Mouse (Mus musculus): ENCODE results near the gene Gsap.
"Not testable (repeated sequence)": the region's sequence is repeated elsewhere in the genome, so short reads cannot be mapped to it uniquely, and the experiment has no call there.

Gsap gene

DNA sequence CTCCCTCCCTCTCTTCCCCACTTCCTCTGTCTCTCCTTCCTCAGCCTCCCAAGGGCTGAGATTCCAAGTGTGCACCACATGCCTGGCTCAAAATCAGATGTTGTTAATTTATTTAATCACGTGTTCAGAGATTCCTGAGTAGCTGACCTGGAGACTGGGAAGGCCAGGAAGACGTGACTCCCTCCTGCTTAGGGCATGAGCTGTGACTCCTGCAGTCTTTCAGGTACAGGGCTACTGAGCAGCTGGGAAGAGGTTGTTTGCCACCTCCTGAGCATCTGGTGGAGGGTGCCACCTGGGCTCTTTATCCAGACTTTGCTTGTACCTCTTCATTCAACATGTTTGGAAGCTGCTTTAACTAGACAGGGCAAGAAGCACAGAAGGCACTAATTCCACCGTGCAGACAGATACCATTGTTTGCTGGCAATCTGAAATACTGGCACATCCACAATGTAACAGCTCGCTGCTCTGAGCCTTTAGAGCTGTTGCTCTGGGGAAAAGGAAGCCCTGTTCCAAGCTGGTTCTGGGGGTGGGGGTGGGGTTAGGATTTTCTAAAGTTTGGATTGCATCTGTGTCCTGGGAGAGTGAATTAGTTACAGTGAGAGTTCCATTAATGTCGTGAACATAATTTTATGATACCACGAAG is 75.3 kb downstream of the Gsap start:
- DNase-seq (ENCODE audit: inconsistent ontology term) = peak; percentile 30

DNA sequence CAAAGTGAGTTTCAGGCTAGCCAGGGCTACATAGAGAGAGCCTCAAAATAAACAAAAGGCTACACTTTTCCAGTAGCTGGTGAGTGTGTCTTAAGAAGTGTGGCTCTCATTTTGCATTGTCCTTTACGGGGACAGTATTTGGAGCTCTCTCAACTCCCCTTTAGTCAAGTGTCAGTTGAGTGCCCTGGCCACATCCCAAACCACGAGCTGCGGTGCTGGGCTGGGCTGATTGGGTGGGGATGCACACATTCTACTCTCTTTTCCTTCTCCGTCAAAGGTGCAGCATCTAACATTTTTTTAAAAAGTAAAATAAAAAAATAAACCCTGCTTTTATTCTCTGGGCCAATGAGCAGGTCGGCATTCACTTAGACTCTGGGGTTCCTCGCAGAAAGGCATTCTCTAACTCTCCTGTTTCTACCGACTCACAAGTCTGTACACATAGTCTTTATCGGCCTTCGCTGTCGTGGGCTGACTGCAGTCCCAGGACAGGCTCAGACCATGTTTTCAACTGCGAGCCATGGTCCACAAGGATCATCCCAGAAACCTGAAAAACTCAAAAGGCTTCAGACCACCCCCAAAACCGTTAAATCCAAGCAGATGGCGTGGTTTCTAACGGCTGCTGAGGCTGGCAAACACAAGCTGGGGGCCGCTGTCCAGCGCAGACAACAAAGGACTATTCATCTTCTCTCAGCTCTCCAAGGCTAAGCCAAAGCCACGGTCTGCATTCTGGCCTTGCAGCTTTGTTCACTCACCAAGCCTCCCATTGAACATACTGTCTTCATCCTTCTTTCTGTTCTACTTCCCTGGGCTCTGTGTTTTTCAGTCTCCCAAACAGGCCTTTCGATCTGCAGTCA is 77.4 kb downstream of the Gsap start:
- DNase-seq (ENCODE audit: inconsistent ontology term) = peak; percentile 84

DNA sequence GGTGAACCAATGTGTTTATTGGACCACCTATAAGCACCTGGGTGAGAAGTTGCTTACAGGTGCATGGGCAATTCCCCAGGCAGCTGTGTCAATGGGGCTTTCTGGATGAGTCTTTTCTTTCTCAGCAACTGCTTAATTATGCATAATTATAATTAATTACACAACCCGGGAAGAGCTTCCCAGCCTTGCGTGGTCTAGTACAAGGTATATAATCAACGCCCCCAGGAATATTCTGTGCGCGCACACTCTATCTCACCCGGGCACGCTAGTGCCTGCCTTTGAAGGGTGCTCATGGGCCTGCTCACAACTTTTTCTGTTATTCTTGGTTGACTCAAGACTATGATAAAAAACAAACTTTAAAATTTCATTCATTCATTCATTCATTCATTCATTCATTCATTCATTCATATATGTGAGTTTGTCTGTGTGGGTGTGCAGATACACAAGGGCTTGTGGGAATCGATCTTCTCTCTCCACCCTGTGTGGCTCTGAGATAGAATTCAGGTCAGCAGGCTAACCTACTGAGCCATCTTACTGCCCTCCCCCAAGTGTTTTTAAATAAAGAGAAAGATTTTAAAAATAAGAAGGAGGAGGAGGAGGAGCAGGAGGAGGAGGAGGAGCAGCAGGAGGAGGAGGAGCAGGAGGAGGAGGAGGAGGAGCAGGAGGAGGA is 78.4 kb downstream of the Gsap start:
- DNase-seq (ENCODE audit: inconsistent ontology term) = no peak

DNA sequence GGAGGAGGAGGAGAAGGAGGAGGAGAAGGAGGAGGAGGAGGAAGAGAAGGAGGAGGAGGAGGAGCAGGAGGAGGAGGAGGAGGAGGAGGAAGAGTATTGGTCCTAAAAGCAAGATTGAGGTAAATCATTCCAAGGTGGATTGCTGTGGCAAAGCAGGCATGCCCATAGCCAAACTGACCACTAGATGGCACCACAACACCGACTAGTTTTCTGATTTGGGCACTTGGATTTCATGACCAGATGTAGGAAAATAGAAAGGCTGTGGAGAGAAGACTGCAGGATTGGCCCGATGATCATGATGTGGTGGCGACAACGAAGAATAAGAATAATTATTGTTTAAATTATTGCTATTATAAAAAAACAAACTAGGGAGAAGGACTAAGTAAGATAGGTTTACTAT is 79.0 kb downstream of the Gsap start:
- DNase-seq (ENCODE audit: inconsistent ontology term) = peak; percentile 70

DNA sequence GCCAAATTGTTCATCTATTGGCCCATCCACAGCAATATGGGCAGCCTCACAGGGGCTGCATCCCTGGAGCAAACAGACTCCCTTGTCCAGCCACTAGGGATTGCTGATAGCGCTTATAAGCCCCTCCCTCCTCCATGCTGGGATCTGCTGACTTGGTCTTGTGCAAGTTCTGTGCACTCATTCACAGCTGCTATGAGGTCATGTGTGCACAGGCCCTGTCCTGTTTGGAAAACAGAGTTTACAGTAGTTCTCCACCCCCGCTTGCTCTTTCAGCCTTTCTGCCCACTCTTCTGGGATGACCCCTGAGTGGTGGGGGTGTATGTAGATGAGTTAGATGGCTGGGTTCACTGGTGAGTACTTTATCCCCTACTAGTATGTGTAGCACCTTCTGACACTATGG is 81.0 kb downstream of the Gsap start:
- DNase-seq (ENCODE audit: inconsistent ontology term) = no peak

DNA sequence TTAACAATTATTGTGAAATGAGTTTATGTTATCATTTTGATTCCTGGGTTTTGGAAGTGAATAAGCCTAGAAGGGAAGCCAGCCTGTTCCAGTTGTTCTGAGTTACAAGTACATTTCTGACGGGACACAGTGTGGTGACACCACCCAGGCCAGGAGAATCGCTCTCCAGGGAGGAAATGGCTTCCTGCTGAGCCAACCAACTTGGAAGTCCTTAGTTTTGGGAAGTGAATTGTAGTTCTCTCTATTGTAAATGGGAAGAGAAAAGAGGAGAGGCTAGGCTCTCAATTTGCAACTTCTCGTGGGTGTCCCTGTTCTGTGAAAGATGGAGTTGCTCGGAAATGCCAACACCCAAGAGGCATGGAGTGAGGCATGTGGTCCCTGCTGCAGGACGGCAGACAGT is 83.4 kb downstream of the Gsap start:
- no peak for DNase-seq (ENCODE audit: inconsistent ontology term)

DNA sequence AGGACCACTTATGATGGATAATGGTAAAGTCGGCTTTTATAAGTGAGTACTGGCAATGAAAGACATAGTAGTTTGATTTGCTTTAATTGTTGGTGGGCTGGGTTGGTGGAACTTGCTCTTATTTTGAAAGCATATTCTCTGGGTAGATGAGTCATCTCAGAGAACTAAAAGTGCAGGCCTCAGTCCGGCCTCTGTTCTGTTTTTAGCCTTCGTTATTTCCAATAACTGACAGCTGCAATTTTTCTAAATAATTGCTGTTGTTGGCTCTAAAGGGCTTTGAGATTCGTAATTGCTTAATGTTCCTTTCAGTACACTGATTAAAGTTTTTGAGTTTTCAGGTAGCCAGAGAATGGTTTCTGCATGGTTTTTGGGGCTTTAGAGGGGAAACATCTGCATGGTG is 84.7 kb downstream of the Gsap start:
- peak; percentile 16 for DNase-seq (ENCODE audit: inconsistent ontology term)

DNA sequence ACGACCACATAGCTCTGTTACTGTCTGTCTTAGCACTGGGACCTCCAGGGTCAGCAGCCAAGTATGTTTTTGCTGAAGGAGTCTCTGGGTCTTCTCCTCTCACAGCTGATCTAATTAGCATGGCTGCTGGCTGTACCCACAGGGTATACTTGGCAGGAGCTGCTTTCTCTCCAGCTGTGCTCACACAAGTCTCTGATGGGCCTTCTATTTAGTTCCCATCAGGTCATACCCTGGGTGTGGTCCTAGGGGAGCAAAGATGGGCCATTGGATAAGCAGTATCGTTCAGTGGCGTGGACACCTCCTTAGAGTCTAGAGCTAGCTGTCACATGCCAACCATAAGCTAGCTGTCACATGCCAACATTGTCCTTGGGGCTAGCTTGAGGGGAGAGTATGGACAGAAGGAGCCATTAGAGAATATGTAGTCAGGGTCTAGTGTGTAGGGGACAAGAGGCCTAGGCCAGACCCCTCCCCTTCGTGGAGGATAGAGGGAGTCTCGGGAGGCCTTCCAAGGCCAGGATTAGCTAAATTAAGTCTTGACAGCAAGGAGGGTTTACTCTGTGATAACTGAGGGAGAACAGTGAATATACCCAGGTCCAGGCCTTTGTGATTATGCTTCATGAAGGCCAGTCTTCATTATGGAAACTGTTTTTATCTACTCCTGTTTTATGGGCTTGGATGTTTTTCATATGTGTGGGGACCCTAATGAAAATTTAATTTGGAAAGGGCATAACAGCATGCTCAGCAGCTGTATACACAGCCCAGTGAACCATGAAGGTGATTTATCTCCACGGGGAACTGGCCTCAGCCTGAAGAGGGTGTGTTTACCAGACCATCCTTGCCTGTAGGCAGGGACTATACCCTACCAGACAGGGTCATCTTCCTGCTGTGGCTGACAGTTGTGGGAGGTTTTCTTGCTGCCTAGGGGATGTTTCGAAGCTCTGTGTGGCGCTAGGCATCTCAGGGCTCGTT is 85.6 kb downstream of the Gsap start:
- DNase-seq (ENCODE audit: inconsistent ontology term) = peak; percentile 8

DNA sequence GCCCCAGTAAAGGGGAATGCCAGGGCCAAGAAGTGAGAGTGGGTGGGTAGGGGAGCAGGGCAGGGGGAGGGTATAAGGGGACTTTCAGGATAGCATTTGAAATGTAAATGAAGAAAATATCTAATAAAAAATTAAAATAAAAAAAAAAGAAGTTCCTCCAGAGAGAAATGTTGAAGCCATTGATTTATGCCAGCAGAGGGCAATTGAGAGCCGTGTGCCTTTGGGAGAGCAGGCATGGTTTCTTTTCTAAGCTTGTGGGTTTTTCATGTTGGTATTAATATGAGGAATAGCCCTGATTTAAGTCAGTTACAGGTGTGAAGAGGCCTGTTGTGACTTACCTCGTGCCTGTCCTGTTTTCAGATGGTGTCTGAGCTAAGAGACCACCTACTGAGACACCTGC is 91.6 kb downstream of the Gsap start:
- DNase-seq (ENCODE audit: inconsistent ontology term) = not testable (repeated sequence)

DNA sequence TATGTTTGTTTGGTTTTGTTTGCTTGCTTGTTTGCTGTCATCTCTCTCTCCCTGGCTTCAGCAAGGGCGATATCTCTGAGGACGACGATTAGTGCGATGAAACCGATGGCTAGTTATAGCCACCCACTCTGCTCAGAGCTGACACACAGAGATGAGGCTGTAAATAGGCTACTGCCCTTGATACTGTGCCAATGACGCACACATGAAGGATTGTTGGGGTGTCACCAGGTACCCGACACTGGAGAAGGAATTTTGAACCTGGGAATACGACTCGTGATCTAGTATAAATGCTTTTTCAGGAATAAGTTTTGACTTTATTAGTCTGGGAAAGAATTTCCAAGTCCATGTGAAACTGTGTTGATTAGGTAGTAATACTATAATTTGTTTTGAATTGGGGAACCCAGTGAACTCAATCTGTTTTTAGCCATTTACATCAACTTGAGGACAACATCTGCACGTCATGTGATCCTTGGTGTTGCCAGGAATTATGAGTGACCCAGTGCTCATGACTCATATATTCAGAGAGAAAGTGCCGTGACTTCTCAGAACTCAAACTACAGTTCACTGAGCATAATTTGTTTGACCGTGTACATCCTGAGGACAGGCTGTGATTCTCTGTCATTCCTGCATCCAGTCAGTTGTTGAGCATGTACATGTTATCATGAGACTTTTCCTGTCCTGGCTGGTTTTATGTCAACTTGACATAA is 97.5 kb downstream of the Gsap start:
- DNase-seq (ENCODE audit: inconsistent ontology term) = peak; percentile 50

DNA sequence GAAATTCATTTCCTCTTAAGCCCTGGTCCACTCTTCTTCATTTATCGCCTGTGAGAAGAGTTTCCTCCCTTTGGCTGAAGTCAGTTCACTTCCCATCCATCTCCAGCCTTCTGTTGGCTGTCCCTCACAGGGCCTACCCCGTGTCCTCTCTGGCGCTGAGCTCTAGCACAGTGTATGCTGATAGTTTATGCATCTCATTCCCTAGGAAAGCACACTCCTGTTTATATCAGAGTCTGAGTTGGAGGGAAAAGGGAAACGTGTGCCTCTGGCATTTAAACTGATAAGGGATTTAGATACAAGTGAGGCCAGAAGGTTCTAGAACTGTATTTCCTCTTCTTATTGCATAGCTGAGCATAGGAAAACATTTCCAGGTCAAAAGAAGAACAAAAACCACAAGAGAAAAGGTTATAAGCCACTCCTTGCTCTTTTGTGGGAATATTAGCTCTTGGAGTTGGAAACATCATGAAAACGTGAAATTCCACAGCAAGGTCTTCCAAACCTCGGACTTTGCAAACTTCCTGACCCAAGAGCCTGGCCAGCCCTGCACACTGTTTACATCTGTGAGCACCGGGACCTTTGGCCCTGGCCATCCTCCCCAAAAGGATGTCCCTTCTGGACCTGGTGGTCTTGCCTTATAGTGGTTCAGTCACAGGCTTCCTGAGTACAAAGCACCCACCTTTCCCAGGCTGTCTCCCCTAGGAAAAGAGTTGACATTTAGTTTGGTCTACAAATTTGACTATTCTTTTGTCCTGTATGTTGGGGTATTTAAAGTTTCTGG is 102.8 kb downstream of the Gsap start:
- no peak for DNase-seq (ENCODE audit: inconsistent ontology term)

DNA sequence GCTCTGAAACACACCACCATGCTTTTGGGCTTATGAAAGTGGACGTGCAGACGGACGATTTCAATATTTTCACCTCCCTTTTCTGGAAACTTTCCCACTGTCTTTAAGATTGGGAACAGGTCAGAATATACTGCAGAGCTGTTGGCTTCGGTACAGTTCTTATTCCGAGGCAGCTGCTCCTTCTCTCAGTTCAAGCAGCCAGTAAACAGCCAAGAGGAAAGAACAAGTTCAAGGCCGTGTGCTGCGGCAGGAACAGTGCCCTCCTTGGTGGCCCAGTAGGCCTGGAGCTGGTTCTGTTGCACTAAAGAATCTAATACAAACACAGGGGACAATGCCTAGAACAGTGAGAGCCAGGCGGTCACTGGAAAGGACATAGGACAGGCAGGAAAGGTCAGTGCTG is 104.5 kb downstream of the Gsap start:
- DNase-seq (ENCODE audit: inconsistent ontology term) = no peak

DNA sequence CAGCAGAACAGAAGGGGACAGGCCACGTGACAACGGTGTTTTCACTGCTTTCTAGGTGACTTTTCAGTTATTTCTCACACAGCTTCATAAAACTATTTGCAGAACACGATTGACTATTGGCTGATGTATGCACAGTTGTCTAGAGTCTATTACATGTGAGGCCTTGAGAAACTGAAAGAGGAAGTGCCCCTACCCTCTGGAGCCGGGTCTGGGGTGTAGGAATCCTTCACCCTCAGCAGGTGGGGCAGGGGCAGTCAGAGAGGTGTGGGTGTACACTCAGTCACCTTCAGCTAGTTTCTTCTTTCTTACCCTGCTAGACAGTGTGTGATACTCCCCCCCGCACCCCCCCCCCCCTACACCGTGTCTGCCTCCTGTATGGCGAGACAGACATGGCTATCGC is 109.6 kb downstream of the Gsap start:
- no peak for DNase-seq (ENCODE audit: inconsistent ontology term)

DNA sequence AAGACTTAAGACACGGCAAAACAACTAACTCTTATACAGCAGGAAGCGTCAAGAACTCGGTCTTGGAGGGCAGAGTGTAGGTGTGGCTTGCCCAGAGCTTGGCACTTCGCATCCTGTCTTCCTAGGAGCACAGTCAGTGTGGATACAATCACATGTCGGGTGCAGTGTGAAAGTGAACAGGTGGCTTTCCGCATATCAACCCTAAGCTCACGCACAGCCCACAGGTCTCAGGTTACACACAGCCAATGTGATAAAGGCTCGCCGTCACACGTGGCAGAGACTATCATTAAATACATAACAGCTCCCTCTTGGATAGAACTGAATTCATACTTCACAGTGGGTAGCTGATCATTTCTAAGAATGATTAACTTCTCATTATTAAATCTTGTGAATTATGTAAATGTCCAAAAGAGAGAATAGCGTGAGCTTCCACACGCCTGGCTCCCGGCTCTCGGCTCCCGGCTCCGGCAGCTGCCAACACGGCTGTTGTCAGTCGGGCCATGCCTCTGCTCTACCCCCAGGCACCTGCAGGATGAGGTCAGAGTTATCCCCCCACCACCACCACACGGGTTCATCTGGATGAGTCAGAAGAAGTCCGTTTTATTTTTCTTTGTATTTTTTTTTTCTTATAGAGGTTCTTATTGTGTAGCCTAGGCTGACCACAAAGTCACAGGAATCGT is 113.2 kb downstream of the Gsap start:
- DNase-seq (ENCODE audit: inconsistent ontology term) = no peak

DNA sequence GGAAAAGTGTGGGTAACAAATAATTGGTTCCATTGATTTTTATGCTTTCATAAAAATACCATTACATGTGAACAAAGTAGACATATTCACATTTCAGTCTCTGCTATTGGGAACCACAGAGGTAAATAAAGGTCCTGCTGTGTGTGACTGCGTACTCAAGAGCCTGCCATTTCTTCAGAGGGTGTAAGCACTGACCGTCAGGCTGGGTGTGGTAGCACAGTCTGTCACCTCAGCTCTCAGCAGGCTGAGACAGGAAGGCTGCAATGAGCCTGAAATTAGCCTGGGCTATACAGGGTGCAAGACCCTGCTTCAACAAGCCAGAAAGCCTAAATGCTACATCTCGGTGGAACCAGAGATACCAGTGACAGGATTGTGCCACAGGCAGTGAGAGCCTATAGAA is 114.0 kb downstream of the Gsap start:
- no peak for DNase-seq (ENCODE audit: inconsistent ontology term)

DNA sequence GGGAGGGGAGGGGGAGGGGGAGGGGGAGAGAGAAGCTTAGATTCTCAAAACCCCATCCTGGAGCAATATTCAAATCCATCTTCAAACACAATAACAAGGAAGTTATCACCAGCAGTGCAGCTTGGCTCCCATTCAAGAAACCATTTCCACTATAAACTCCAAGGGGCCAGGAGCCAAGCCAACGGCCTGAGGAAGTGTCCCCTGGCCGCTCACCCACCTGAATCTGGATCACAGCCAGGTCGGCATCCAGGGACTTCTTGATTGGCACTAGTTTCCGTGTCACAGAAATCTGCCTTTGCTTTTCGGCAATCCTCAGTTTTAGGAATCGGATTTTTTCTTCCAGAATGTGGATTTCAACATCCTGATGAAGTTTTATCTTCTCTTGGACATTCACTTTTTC is 115.0 kb downstream of the Gsap start:
- DNase-seq (ENCODE audit: inconsistent ontology term) = no peak

DNA sequence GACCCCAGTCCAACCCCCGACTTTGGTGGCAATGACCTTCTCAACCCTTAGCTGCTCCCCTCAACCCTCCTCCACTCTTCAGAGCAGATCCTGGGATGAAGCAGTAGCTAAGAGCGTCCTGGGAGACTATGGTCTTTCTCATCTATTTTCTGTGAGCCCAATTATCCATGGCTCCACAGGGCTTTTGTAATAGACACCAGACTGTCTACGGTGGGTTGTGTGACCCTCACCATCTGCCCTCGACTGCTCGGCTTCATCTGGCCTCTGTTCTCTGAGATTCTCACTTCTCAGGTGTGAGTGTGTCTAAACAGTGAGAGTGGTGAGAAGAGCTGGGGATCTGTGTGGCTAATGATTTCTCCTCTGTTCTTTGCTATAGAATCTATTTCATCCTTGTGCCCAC is 121.1 kb downstream of the Gsap start:
- DNase-seq (ENCODE audit: inconsistent ontology term) = no peak

DNA sequence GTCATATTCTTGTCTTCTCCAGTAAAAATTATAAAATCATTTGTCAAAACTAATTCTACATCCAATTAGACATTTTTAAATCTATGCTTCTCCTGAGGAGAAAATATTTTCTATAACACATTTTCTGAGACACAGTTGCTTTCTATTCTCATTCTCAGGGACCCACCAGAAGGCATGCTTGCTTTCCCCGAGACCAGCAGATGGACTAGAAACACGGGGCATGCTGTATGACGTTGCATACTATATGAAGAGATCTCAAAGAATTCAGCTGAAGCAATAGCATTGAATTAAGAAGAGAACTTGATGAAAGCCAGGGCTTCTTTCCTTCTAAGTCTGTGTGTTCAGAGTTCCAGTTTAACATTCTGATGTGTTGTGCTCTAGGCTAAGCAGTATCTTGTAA is 128.6 kb downstream of the Gsap start:
- no peak for DNase-seq (ENCODE audit: inconsistent ontology term)

DNA sequence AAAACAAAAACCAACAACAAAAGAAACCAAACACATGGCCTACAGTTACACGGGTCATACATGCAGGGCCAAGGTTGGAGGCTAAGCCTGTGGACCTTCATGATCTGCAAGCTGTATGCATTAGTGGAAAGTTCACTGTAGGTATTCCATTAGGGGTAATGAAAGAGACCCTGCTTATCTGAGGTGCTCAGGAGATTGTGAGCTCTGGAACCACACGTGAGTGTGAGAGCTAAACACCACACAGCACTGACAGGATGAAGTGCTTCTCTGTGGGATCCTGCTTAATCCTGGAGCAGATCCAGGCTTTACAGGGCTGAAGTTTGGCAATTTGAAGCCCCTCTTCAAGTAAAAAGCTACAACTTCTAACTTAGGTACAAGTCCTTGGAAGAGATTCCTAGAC is 134.1 kb downstream of the Gsap start:
- DNase-seq (ENCODE audit: inconsistent ontology term) = no peak

DNA sequence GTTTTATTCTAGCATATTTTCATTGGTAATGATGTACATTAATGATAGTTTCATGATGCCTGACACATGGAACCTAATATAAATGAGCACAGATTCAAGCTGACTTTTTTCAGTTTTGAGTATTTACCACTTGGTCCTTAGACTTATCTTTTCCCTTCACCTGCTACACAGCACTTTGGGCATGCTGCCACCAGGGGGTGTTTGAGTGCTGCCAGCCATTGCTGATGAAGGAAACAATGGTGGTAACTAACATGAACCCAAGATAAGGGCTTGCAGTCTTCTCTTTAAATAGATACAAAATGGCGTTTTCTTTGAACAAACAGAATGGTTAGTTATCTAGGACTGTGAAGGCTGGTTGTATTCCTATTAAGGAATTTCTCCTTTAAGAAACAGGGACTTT is 140.4 kb downstream of the Gsap start:
- DNase-seq (ENCODE audit: inconsistent ontology term) = peak; percentile 42
